In genomic region chr6:120667911-120668310, GRCm38 (mm10) we compare ENCODE assay signal across 8 mouse cellular contexts. TPM values are rescaled to one million over a fixed set of nuclear protein-coding genes. Genes with fewer than 3 reads are reported as not detected.
DNase-seq lines count a peak whose midpoint lies in the region; ATAC-seq and TF ChIP-seq lines count a peak whose summit lies in the region.

No protein-coding gene starts in this region.

- H3K36me3 ChIP-seq in heart, embryonic 12.5 days: no peaks in the 10 kb centered on the region
- H3K36me3 ChIP-seq in hindbrain, embryonic 11.5 days (ENCODE audit: control insufficient read depth, insufficient read depth, low read length): no peaks in the 10 kb centered on the region
- no peaks in the 10 kb centered on the region for H3K36me3 ChIP-seq in midbrain, embryonic 11.5 days (ENCODE audit: control insufficient read depth, insufficient read depth, low read length)

- H3K27me3 ChIP-seq in heart, embryonic 12.5 days (replicated peaks): peaks cover 3% of the 10 kb centered on the region; the same call in 1 of the 2 replicates
- H3K27me3 ChIP-seq in hindbrain, embryonic 11.5 days (ENCODE audit: control insufficient read depth, insufficient read depth, low read length): no peaks in the 10 kb centered on the region
- no peaks in the 10 kb centered on the region; the same call in 1 of the 2 replicates for H3K27me3 ChIP-seq in midbrain, embryonic 11.5 days (ENCODE audit: control insufficient read depth, insufficient read depth, low read length)

- peak overlapping the region; percentile 95 for H3K4me2 ChIP-seq in heart, embryonic 12.5 days
- H3K4me2 ChIP-seq in hindbrain, embryonic 11.5 days (replicated peaks; ENCODE audit: low read depth, low read length): peak overlapping the region; percentile 74
- peak overlapping the region; percentile 66 for H3K4me2 ChIP-seq in midbrain, embryonic 11.5 days

- no peaks in the 10 kb centered on the region for H3K9me3 ChIP-seq in heart, embryonic 12.5 days (replicated peaks)
- H3K9me3 ChIP-seq in hindbrain, embryonic 11.5 days (ENCODE audit: control insufficient read depth, low read length): no peaks in the 10 kb centered on the region
- no peaks in the 10 kb centered on the region for H3K9me3 ChIP-seq in midbrain, embryonic 11.5 days (ENCODE audit: control insufficient read depth, low read length)

- intact Hi-C loops in heart, postnatal 14 days (cut with DNase I): loop anchor here (5.0 kb wide), 1 partner anchor 66 kb away; no protein-coding TSS in a partner anchor

- no peak for ATAC-seq in heart, embryonic 12.5 days (ENCODE audit: insufficient number of reproducible peaks, low FRiP score)
- ATAC-seq in hindbrain, embryonic 11.5 days (ENCODE audit: low FRiP score): no peak
- ATAC-seq in midbrain, embryonic 11.5 days (ENCODE audit: low FRiP score): no peak
- ATAC-seq in megakaryocyte, adult 5-6 weeks (ENCODE audit: poor library complexity, severe bottlenecking): no peak

- peak overlapping the region; percentile 87 for H3K4me3 ChIP-seq in heart, embryonic 12.5 days
- H3K4me3 ChIP-seq in bone marrow macrophage, adult 2 months (ENCODE audit: insufficient read depth, low read length): peak overlapping the region; percentile 3; the same call in 1 of the 2 replicates
- peak overlapping the region; percentile 90 for H3K4me3 ChIP-seq in hindbrain, embryonic 11.5 days (ENCODE audit: low read depth, low read length)
- peak overlapping the region; percentile 93 for H3K4me3 ChIP-seq in midbrain, embryonic 11.5 days (ENCODE audit: low read depth, low read length)

- no peaks in the 10 kb centered on the region for H3K4me1 ChIP-seq in heart, embryonic 12.5 days (replicated peaks)
- no peaks in the 10 kb centered on the region for H3K4me1 ChIP-seq in bone marrow macrophage, adult 2 months (ENCODE audit: control insufficient read depth, insufficient read depth, low read length)
- no peaks in the 10 kb centered on the region for H3K4me1 ChIP-seq in hindbrain, embryonic 11.5 days (replicated peaks; ENCODE audit: control insufficient read depth, insufficient read depth, low read length)
- H3K4me1 ChIP-seq in midbrain, embryonic 11.5 days (ENCODE audit: control insufficient read depth, insufficient read depth, low read length): peaks cover 17% of the 10 kb centered on the region

- no peak for DNase-seq in heart, postnatal 14 days
- DNase-seq in hindbrain, embryonic 11.5 days (ENCODE audit: low spot score): peak; percentile 25
- no peak for DNase-seq in midbrain, embryonic 11.5 days (ENCODE audit: low spot score, missing footprints)
- no peak for DNase-seq in urinary bladder, postnatal 4 days (ENCODE audit: low spot score in 2 of 2)
- no peak for DNase-seq in layer of hippocampus, postnatal 36 days

- TF ChIP-seq POLR2A in bone marrow macrophage, adult 2 months (IDR thresholded peaks at IDR 0.05; ENCODE audit: borderline replicate concordance, low read depth, low read length): no peak

- peak overlapping the region; percentile 30; the same call in 1 of the 2 replicates for H3K9ac ChIP-seq in heart, embryonic 12.5 days
- peak overlapping the region; percentile 98; the same call in 1 of the 2 replicates for H3K9ac ChIP-seq in hindbrain, embryonic 11.5 days (ENCODE audit: low read depth, low read length)
- peak overlapping the region; percentile 97 for H3K9ac ChIP-seq in midbrain, embryonic 11.5 days (ENCODE audit: low read length)

- WGBS in heart, embryonic 12.5 days: 25% methylated on average over 7 of the region's 7 CpGs
- 13% methylated on average over 7 of the region's 7 CpGs for WGBS in hindbrain, embryonic 11.5 days
- WGBS in midbrain, embryonic 11.5 days: 18% methylated on average over 7 of the region's 7 CpGs

- no peak for TF ChIP-seq CTCF in bone marrow macrophage, adult 2 months (IDR thresholded peaks at IDR 0.05; ENCODE audit: low read depth, low read length)

- no peak overlapping the region for H3K27ac ChIP-seq in heart, embryonic 12.5 days (ENCODE audit: poor library complexity, severe bottlenecking)
- no peak overlapping the region for H3K27ac ChIP-seq in bone marrow macrophage, adult 2 months (ENCODE audit: insufficient read depth, low read depth, low read length)
- no peak overlapping the region for H3K27ac ChIP-seq in hindbrain, embryonic 11.5 days (ENCODE audit: low read depth, low read length)
- no peak overlapping the region for H3K27ac ChIP-seq in midbrain, embryonic 11.5 days (ENCODE audit: low read depth, low read length)

RNA-seq across cellular contexts. Expression of gene Cecr2, which starts 1.7 kb away (rescaled TPM):
- 1.4 and 1.9 TPM in 2 replicates for polyA plus RNA-seq in heart, embryonic 12.5 days (2016; fragmentation: Nextera tagmentation; extraction: Ambion mirVana)
- total RNA-seq in heart, postnatal 14 days (2021): 10 to 100 TPM; 13.4 to 17.1 TPM
- not detected in 2 replicates for polyA plus RNA-seq in bone marrow macrophage, adult 2 months (2012; ENCODE audit: insufficient read depth, insufficient read length, missing spikeins)
- polyA plus RNA-seq in hindbrain, embryonic 11.5 days (2014; fragmentation: Nextera tagmentation; extraction: Ambion mirVana): 18.8 and 27.7 TPM in 2 replicates
- polyA plus RNA-seq in midbrain, embryonic 11.5 days (2014; fragmentation: Nextera tagmentation; extraction: Ambion mirVana): 20.6 and 20.9 TPM in 2 replicates
- 0.25 and 0.55 TPM in 2 replicates for total RNA-seq in megakaryocyte, adult 5-6 weeks (2015)
- total RNA-seq in megakaryocyte, adult 5-6 weeks (2017): 1.7 and 2.4 TPM in 2 replicates
- 10 to 100 TPM; 14.2 to 14.8 TPM for total RNA-seq in layer of hippocampus, postnatal 36 days (2021)

Comparison
In these comparisons a context has a peak if more than half of its experiments do, and no peak if none do; other contexts are left out.
1. H3K4me3 ChIP-seq: peak in every context shown above with its lines; median percentile 93 in midbrain, embryonic 11.5 days; 90 in hindbrain, embryonic 11.5 days; 87 in heart, embryonic 12.5 days; 3 in bone marrow macrophage, adult 2 months.
2. H3K9ac ChIP-seq: peak in every context shown above with its lines; median percentile 98 in hindbrain, embryonic 11.5 days; 97 in midbrain, embryonic 11.5 days; 30 in heart, embryonic 12.5 days.